Mouse (Mus musculus) embryonic fibroblast, embryonic 13.5 days (primary cell): ENCODE results near the gene 2610528A11Rik.

Experiments used
- CTCF ChIP-seq: IDR thresholded peaks from 2 replicates; pipeline ENCODE4 v1.5.1; 2011; ENCODE audit warnings: mild to moderate bottlenecking, control low read depth, low read length, moderate library complexity, borderline replicate concordance; ENCODE audit not compliant: insufficient read depth
- POLR2A ChIP-seq: IDR thresholded peaks from 2 replicates; pipeline ENCODE4 v1.6.1; 2011; ENCODE audit warnings: low read depth, mild to moderate bottlenecking, control low read depth, low read length, moderate library complexity

GRCm38 (mm10) chr14:37112931-37113330 lies 891 bp downstream of the 2610528A11Rik start:
- TF ChIP-seq CTCF (no peak), POLR2A (no peak)
